Mouse (Mus musculus) kidney, adult 2 months (tissue): ENCODE data around the gene Ttll3.

Experiments
- CTCF ChIP-seq: fragments of 200-500 bp; conservative IDR thresholded peaks from 2 replicates; pipeline ENCODE4 v1.5.1; 2011; ENCODE audit warnings: low read depth, mild to moderate bottlenecking, control low read depth, low read length, moderate library complexity, mixed read lengths; ENCODE audit not compliant: insufficient read depth, insufficient read length
- POLR2A ChIP-seq: fragments of 200-500 bp; IDR thresholded peaks from one replicate; pipeline ENCODE4 v1.6.1; 2011; ENCODE audit warnings: low read depth, low read length, control low read depth

DNA sequence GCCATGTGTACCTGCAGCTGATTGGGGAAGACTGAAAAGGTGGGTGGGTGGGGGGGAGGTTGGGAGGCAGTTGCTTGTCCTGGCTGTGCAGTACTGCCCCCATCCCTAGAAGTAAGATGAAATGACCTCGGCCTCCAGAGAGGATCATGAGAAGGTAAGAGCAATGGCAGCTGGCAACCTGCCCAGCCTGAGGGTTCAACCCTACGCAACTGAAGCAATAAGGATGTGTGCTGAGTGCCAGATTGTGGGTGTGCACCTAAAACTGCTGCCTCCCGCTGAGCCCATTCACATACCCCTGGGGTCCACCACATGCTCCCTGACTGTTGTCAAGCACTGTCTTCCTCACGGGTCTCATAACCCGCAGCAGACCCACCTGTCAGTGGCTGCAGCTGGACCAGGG lies 27.4 kb downstream of the Ttll3 start:
- no peak for TF ChIP-seq CTCF
- TF ChIP-seq POLR2A: no peak
